Mouse (Mus musculus): ENCODE measurements at regions not wholly inside any gene's neighbourhood (a gene's known extent, or its start where the extent isn't known, plus 50 kb on each side); places are given as distances from the start of the nearest gene placed in this dataset.

DNA sequence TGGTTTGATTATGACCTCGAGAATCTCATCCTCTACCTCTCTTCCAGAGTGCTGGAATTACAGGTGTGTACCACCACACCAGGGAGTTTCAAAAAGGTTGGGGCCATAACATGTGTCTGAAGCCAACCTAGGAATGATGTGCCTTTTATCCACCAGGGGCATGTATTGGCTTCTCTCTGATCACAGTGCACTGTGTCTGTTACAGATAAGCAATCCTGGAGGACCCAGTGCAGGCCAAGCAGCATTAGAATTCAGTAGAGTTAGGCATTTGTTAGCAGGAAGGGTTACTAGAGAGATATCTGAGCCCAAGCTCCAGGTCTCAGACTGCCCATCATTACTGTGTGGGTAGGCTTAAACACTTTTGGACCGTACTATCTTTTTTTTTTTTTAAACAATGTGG is 80.8 kb upstream of the Egfl6 start:
- no peak for TF ChIP-seq CTCF (IDR thresholded peaks at IDR 0.05; ENCODE audit: control insufficient read depth, insufficient read depth, insufficient replicate concordance, low read depth, low read length)
- TF ChIP-seq POLR2A (IDR thresholded peaks at IDR 0.05; ENCODE audit: control insufficient read depth, low read depth, low read length) = no peak

Data from testis, adult 2 months (tissue).